Mouse (Mus musculus) gastrocnemius, adult 2 months (tissue): Measurements from ENCODE around the gene Zfp598. TPM values are rescaled to one million over a fixed set of nuclear protein-coding genes. Genes with fewer than 3 reads are reported as not detected.

Experiments used
- DNase-seq: peaks from one replicate; pipeline ENCODE4 v3.0.0; 2022
- H3K27ac ChIP-seq: fragments of 200-600 bp; 2 replicates; pipeline ENCODE4 v1.8.1; 2022; ENCODE audit warnings: mild to moderate bottlenecking
- H3K4me3 ChIP-seq: fragments of 200-600 bp; 2 replicates; pipeline ENCODE4 v1.8.1; 2022; ENCODE audit warnings: mild to moderate bottlenecking, moderate library complexity
- CTCF ChIP-seq: fragments of 200-600 bp; IDR thresholded peaks from 2 replicates; pipeline ENCODE4 v1.8.1; 2022; ENCODE audit warnings: antibody characterized with exemption, mild to moderate bottlenecking, moderate library complexity
- intact Hi-C: fragments of 180-260 bp; cut with DNase I; formaldehyde crosslinking; loops from one replicate; pipeline ENCODE4 v1.15.1; 2025
- total RNA-seq, 2 experiments: library from RNA; stranded (reverse); gene quantifications; 2 replicates each; pipeline ENCODE4 v1.2.3; 2021

The Zfp598 gene
- total RNA-seq, 2 experiments from 2014 or later, result 22.1 to 24.5 TPM

DNA sequence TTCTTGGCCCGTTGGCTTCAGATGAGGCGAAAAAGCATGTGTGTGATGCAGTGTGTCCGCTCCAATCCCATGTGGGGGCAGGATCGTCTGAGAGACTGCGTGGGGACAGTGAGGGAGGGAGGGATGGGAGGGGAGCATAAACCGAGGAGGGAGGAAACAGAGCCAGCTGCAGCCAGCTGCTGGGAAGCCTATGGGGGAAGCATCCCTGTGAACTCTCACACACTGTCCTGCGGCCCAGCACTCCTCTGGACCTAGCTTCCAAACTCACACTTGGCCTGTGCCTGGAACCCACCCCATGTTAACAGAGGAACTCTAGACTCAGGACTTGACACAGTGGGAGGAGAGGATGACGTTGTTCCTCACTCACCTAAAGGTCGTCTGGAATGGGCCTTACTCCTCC, 30.6 kb upstream of the Zfp598 start:
- peak overlapping the region; percentile 67 for H3K27ac ChIP-seq
- no peak for DNase-seq
- H3K4me3 ChIP-seq, result peak overlapping the region; percentile 42
- no peak for TF ChIP-seq CTCF
- intact Hi-C loops, result no loop called here

DNA sequence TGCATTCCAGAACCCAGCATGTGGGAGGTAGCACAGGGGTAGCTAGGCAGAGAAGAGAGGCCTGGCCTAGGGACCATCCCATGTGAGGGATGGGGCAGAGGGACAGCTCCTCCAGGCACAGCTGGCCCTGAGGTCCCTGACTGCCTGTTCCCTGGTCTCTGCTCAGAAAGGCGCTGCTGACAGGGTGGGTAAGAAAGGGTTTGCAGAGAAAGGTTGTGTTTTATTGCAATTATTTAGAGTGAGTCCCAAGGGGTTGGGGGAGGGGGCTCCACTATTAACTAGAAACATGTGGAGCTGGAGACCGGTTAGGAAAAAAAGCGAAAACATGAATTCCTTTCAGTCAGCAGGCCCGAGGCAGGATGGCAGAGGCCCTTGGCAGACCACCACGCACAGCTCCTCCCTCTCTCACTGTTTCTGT, 29.9 kb upstream of the Zfp598 start:
- DNase-seq, result no peak
- TF ChIP-seq CTCF, result no peak
- Histone ChIP-seq H3K27ac (peak overlapping the region; percentile 67), H3K4me3 (peak overlapping the region; percentile 42)
- intact Hi-C loops, result no loop called here

DNA sequence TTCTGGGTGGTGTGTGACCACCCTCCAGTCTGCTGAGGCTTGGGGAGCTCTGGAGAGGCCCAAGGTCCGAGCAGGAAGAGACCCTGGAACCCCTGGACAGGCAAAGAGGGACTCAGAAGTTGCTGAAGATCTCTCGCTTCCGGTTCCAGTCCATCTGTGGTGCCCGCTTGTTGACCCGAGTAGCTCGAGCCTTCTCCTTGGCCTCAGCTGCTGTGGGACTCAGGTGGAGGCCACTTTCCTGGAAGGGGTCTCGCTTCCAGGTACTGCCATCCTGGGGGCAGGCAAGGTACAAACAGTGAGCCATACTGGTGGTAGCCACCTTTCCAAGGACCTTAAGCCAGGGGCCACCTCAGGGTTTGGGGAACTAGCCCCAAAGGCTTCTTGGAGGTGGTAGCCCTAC, 29.4 kb upstream of the Zfp598 start:
- no peak for TF ChIP-seq CTCF
- peak overlapping the region; percentile 42 for H3K4me3 ChIP-seq
- no peak for DNase-seq
- intact Hi-C loops, result no loop called here
- peak overlapping the region; percentile 67 for H3K27ac ChIP-seq

DNA sequence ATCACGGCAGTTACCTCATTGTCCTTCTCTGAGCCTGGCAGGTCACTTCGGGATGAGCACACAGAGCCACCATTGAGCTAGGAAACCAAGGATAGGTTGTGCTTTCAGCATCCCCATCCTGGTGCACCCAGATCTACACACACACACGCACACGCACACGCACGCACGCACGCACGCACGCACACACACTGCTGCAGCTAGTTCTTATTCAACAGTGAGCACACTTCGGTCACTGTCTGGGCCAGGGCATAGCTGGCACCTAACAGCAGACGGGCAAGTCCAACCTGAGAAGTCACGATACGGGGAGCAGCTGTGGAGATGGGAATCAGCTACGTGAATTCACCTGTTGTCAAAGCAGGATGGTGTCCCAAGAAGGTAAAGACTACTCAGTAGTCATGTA, 28.9 kb upstream of the Zfp598 start:
- intact Hi-C loops, result no loop called here
- peak overlapping the region; percentile 67 for H3K27ac ChIP-seq
- no peak for DNase-seq
- H3K4me3 ChIP-seq, result peak overlapping the region; percentile 42
- TF ChIP-seq CTCF, result no peak

DNA sequence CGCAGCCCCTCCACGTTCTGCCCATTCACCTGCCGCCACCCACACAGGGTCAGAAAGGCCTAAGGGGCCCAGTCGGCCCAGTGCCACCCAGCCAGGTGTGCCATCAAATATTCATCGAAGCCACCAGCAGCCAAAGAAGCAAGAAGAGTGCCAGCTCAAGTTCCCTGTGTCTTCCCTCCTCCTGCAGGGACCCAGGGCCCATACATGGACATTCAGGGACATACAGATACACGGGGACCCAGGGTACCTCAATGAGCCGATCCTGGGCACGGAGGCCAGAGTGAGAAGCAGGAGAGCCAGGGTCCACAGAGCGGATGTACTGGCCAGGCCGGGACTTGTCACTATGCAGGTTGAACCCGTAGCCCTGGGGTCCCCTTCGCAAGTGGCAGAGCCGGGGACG, 27.5 kb upstream of the Zfp598 start:
- TF ChIP-seq CTCF, result no peak
- intact Hi-C loops, result no loop called here
- no peak for DNase-seq
- Histone ChIP-seq H3K27ac (peak overlapping the region; percentile 94), H3K4me3 (peak overlapping the region; percentile 83)

DNA sequence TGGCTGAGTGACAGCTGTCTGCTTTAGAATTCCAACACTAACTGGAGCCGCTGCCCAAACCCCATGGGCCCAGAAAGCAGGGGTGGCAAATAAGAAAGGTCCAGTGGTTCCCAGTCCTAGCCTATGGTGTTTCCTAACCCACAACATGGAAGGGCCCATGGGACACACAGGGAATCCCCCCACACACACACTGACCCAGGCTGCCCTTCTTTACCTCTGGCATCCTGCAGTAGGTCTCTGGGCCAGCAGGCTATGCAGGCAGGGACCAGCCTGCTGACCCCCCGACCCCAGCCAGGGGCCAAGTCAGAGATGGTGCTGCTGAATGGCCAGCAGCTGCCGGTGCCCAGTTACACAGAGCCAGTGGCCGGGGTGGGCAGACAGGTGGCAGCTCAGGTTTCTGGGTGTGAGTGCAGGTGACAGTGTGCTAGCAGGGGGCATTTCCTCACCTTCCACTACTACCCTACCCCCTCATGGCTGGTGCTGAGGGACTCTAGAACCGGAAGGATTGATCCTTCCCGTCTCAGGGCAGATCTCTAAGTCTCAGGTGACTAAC, 26.6 kb upstream of the Zfp598 start:
- intact Hi-C loops, result no loop called here
- peak overlapping the region; percentile 94 for H3K27ac ChIP-seq
- TF ChIP-seq CTCF, result no peak

DNA sequence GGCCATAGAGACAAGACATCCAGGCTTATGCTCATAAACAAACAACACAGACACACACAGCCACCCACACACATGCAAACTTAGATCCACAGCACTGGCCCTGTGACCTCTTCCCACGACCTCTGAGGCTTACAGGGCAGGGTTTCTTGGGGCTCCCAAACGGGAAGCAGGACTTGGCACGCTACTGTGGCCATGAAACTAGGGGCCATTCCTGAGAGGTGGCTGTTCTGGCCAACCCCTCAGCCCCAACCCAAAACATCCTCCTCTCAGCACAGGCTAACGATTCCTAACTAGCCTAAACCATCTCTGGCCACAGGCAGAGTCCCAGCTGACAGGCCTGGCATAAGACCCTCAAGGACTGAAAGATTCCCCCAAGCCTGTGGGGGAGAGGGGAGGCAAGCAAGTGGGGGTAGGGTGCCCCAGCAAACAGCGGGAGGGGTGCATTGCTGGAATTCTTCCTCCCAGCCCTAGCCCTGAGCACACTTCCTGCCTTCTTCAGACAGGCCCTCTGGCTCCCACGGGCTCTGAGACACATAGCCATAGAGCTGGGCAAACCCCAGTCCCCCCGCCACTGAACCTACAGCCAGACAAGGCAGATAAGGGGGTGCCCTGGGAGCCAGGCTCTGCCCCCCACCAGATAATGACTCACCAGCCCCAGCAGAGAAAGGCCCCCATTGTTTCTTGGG, 25.3 kb upstream of the Zfp598 start:
- intact Hi-C loops, result no loop called here
- peak overlapping the region; percentile 94 for H3K27ac ChIP-seq
- H3K4me3 ChIP-seq, result peak overlapping the region; percentile 83
- TF ChIP-seq CTCF, result no peak
- DNase-seq, result no peak

More for the DNA sequence above, 26.6 kb upstream of the Zfp598 start:
- DNase-seq, result no peak
- H3K4me3 ChIP-seq, result peak overlapping the region; percentile 83

DNA sequence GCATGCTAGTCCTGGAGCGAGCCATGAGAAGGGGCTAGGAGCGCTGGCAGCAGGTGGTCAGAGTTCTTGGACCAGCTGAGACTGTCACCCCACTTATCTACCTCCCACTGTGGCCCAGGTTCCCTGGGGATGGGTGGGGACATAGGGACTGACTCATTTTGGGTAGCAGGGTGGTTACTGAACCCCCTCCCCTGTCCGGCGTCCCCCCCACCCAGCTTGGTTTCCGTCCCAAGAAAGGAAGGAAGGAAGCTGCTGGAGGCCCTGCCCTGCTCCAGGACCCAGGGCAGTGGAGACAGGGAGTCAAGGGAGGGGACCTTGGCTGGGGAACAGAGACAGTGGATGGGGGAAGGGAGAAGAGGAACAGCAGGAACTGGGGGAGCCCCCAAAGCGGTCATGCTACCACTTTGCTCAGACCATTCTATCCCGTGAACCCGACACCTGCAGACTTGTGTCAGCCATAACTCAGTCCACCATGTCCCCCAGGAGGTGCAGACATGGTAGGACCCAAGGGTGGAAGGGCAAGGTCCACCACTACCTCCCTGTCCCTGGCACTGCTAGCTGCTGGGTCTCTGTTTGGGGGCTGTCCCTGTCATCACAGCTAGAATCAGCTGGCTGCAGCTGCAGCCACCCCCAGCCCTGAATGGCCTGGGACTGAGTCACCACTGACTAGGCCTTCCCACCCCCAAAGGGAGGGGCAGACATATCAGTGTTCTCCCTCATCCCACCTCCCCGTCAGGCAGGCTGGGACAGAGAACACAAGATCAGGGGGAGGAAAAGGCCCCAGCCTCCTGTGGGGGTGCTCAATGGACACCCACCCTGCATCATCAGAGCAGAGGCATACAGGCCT, 24.4 kb upstream of the Zfp598 start:
- Histone ChIP-seq H3K27ac (peak overlapping the region; percentile 94), H3K4me3 (peak overlapping the region; percentile 83)
- intact Hi-C loops, result no loop called here
- peak; percentile 69 for DNase-seq
- TF ChIP-seq CTCF, result no peak

DNA sequence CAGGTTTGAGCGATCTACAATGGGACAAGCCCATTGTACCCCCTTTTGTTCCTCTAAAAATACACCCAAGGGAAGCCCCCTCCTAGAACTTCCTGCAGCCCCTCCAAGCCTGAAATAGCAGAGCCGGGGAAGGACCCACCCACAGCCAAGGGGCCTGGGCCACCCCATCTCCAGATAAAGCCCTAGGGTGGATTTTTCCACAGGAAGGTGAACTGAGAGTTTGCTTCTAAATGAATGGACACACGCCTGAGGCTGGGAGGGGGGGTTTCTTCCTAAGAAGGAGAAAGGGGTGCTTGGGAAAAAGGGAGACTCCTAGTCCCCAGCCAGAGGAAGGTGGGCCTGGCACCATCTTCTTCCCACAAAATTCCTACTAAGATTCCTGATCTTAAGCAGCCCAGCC, 23.6 kb upstream of the Zfp598 start:
- no peak for DNase-seq
- intact Hi-C loops, result no loop called here
- peak overlapping the region; percentile 94 for H3K27ac ChIP-seq
- H3K4me3 ChIP-seq, result peak overlapping the region; percentile 83
- TF ChIP-seq CTCF, result no peak

DNA sequence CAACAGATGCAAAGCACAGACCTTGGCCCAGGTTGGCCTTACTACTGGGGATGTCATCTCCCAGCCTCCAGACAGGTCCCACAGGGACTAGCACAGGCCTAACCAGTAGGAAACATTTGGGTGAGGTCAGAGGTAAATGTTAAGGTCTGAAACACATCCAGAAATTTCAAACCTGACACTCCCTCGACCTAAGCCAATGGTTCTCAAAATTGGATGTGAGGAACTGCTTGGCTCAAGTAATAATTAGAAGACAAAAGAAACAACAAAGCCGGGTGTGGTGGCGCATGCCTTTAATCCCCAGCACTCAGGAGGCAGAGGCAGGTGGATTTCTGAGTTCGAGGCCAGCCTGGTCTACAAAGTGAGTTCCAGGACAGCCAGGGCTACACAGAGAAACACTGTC, 23.1 kb upstream of the Zfp598 start:
- intact Hi-C loops, result no loop called here
- TF ChIP-seq CTCF, result no peak
- DNase-seq, result no peak
- peak overlapping the region; percentile 83 for H3K4me3 ChIP-seq
- H3K27ac ChIP-seq, result peak overlapping the region; percentile 94

DNA sequence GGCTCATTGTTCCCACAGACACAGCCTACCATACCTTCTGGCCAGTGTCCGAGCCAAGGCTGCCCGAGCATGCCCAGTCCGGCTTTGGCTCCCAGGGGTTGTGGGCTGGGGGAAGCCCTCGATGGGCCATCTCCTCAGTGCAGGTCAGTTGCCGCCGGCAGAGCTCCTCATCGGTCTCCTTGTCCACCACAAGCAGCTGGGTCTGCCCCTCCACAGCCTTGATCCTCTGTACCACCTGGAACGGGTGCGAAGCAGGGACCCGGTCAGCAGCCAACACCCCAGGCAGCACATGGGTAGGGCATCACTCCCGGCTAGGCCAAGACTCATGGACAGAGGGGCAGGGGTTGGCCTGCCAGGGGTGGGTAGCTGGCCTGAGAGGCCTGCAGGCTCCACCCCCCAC, 22.0 kb upstream of the Zfp598 start:
- Histone ChIP-seq H3K27ac (peak overlapping the region; percentile 94), H3K4me3 (peak overlapping the region; percentile 83)
- no peak for TF ChIP-seq CTCF
- intact Hi-C loops, result no loop called here
- no peak for DNase-seq

DNA sequence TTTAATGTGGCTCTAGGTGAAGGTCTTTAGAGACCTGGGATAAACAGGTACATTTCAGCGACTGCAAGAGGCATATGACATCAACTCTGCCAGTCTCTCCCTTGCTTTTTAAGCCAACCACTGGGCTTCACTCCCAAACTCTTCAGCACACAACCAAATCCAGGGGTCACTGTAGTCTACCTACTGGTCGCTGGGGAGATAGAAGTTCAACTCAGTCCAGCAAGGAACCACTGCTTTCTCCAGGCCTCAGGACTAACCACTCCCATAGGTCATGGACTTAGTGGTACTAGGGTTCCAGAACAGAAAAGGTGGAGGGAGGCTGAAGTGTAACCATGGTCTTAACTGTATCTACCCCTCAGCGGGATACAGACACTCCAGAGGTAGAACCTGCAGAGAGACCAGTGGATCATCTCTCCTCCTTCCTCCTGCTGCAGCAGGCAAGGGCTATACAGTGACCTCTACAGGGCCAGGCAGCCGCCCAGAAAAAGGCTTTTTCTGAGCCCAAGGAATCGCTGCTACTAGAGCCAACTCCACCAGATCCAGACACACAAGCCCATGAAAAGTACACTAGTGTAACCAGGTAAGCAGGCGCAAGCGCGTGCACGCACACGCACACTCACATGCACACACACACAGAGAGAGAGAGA, 20.6 kb upstream of the Zfp598 start:
- peak overlapping the region; percentile 94 for H3K27ac ChIP-seq

More for the DNA sequence above, 20.6 kb upstream of the Zfp598 start:
- TF ChIP-seq CTCF, result 0 out of 2 replicates have a peak, but pooled peaks have one; percentile 5
- intact Hi-C loops, result no loop called here
- H3K4me3 ChIP-seq, result peak overlapping the region; percentile 83
- no peak for DNase-seq
